Mouse (Mus musculus) neural tube, embryonic 13.5 days (tissue): Measurements from ENCODE around the gene Tmbim1. TPM values are rescaled to one million over a fixed set of nuclear protein-coding genes. Genes with fewer than 3 reads are reported as not detected.

Source experiments
- ATAC-seq: fragments of 200-750 bp; cut with Nextera tagmentation; 2 replicates; pipeline ENCODE4 v1.8.0; 2017; ENCODE audit warnings: low read depth, mild to moderate bottlenecking, moderate TSS enrichment, moderate library complexity
- H3K27ac ChIP-seq: fragments of 300-500 bp; sonication (generic); replicated peaks from 2 replicates; pipeline ENCODE4 v1.5.1; 2015; ENCODE audit warnings: moderate library complexity, mild to moderate bottlenecking, inconsistent platforms
- H3K27me3 ChIP-seq: fragments of 300-500 bp; sonication (generic); 2 replicates; pipeline ENCODE4 v1.6.1; 2015; ENCODE audit warnings: mild to moderate bottlenecking, inconsistent platforms
- H3K36me3 ChIP-seq: fragments of 300-500 bp; sonication (generic); 2 replicates; pipeline ENCODE4 v1.6.1; 2015; ENCODE audit warnings: mild to moderate bottlenecking, inconsistent platforms
- H3K4me1 ChIP-seq: fragments of 300-500 bp; sonication (generic); replicated peaks from 2 replicates; pipeline ENCODE4 v1.6.1; 2015; ENCODE audit warnings: inconsistent platforms
- H3K4me2 ChIP-seq: fragments of 300-500 bp; sonication (generic); 2 replicates; pipeline ENCODE4 v1.6.1; 2015; ENCODE audit warnings: inconsistent platforms, mild to moderate bottlenecking, moderate library complexity
- H3K4me3 ChIP-seq: fragments of 300-500 bp; sonication (generic); 2 replicates; pipeline ENCODE4 v1.5.1; 2015; ENCODE audit warnings: mild to moderate bottlenecking, inconsistent platforms
- H3K9ac ChIP-seq: fragments of 300-500 bp; sonication (generic); 2 replicates; pipeline ENCODE4 v1.6.1; 2015; ENCODE audit warnings: moderate library complexity, mild to moderate bottlenecking, inconsistent platforms
- H3K9me3 ChIP-seq: fragments of 300-500 bp; sonication (generic); 2 replicates; pipeline ENCODE4 v1.6.1; 2016; ENCODE audit warnings: inconsistent platforms
- WGBS: fragments of 180-500 bp; shearing (Covaris S2); methylation state at CpG from one replicate; pipeline ENCODE4 v1.1.7; 2015; 5-methylcytosine and 5-hydroxymethylcytosine counted together
- polyA plus RNA-seq: library from polyadenylated mRNA; unstranded; fragments of >200 nt; fragmentation: Nextera tagmentation; extraction: Ambion mirVana; gene quantifications from 2 replicates; pipeline ENCODE4 v1.2.1, GENCODE M21; 2015

Gene Tmbim1
- polyA plus RNA-seq, 1 experiment from 2014 or later = 10.9 TPM

DNA sequence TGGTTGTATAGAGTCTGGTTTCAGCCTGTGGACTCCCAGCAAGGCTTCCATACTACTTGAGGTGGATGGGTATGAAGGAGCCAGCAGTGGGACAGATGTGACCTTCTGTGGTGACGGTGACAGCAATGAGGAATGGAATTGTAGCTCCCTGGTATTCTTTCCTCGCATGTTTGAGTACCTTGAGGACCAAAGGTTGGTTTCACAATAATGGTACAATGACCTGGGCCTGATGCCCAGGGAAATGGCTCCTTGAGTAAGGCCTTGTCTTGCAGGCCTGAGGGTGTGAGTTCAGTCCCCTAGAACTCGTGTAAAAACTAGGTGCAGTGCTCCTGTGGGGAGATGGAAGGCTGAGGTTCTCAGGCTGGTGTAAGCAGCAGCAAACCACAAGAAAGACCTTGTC lies 13.3 kb upstream of the Tmbim1 start:
- H3K4me3 ChIP-seq = no peak overlapping the region
- H3K27ac ChIP-seq = no peak overlapping the region
- no peak for ATAC-seq
- H3K9ac ChIP-seq = no peak overlapping the region
- no peaks in the 10 kb centered on the region for H3K27me3 ChIP-seq
- no peak overlapping the region for H3K4me2 ChIP-seq
- WGBS = 86% methylated on average over 3 of the region's 3 CpGs
- H3K9me3 ChIP-seq = no peaks in the 10 kb centered on the region
- H3K4me1 ChIP-seq = peaks cover 4% of the 10 kb centered on the region; the same call in 1 of the 2 replicates
- H3K36me3 ChIP-seq = no peaks in the 10 kb centered on the region

DNA sequence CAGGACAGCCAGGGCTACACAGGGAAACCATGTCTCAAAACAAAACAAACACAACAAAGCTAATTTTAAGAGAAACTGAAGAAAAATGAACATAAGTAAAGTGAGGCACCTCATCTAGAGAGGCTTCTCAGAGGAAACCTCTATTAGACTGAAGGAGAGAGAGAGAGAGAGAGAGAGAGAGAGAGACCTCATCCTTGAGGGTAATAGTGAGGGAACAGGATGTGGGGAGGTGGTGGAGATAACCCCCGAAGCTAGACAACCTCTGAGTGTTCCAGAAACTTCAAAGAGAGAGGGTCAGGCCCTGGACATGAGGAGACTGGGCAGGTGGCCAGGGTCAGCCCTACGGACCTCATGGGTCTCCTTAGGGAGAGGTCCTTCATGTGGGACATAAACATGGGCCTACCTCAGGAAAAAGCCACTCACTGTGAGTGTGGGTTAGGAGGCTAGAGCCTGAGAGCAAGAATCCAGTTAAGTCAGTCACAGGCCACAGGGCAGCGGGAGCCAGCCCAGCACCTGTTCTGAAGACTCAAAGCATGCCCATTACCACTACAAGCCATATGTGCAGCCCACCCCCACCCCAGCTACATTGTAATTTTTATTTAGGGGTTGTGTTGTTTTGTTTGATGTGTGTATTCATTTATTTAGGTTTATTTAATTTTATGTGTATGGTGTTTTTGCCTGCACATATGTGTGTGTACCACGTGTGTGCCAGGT lies 10.8 kb upstream of the Tmbim1 start:
- no peaks in the 10 kb centered on the region for H3K9me3 ChIP-seq
- no peak for ATAC-seq
- no peaks in the 10 kb centered on the region for H3K36me3 ChIP-seq
- WGBS = 86% methylated on average over 4 of the region's 4 CpGs
- no peaks in the 10 kb centered on the region for H3K27me3 ChIP-seq
- H3K27ac ChIP-seq = no peak overlapping the region
- no peak overlapping the region for H3K9ac ChIP-seq
- H3K4me1 ChIP-seq = peaks cover 4% of the 10 kb centered on the region; the same call in 1 of the 2 replicates
- H3K4me2 ChIP-seq = no peak overlapping the region
- H3K4me3 ChIP-seq = no peak overlapping the region

DNA sequence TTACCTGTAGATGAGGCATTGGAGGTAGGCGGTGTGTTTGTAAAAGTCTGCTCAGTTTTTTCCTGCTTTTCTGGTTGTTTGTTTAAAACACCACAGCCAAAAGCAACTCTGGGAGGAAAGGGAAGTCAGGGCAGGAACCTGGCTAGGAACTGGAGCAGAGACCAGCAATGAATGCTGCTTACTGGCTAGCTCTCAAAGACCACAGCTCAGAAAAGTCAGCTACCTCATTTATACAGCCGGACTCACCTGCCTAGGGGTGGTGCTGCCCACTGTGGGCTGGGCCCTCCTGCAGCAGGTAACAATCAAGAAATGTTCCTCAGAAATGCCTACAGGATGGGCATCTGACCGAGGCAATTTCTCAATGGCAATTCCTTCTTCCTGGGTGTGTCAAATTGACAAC lies 9.4 kb upstream of the Tmbim1 start:
- H3K36me3 ChIP-seq = no peaks in the 10 kb centered on the region
- no peak for ATAC-seq
- no peak overlapping the region for H3K4me3 ChIP-seq
- 90% methylated on average over 3 of the region's 3 CpGs for WGBS
- H3K9me3 ChIP-seq = no peaks in the 10 kb centered on the region
- peaks cover 4% of the 10 kb centered on the region; the same call in 1 of the 2 replicates for H3K4me1 ChIP-seq
- H3K9ac ChIP-seq = no peak overlapping the region
- H3K27me3 ChIP-seq = no peaks in the 10 kb centered on the region
- H3K27ac ChIP-seq = no peak overlapping the region
- H3K4me2 ChIP-seq = no peak overlapping the region

DNA sequence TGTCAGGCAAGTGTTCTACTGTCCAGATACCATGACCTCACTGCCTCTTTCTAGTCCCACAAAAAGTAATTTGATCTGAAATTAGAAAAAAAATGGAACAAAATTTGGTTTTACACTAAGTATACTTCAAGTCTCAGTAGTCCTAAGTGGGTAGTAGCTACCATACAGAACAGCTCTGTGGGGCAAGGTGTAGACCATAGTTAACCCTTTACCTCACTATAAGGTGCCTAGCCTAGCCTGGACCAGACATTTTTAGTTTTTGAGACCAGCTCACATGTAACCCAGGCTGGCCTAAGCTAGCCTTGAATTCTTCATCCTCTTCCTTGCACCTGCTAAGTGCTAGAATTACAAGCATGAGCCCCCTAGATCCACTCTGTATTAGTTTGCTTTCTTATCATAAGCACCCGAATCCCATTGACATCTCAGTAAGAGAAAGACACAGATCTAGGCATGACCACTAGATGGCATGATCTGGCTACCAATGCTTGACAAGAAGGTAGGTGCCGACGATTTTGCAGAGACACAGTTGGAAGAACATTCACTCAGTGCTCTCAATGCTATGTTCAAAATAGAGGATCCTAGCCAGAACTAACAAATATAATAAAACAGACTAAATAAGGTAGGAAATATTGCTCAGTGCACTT lies 7.7 kb upstream of the Tmbim1 start:
- peaks cover 4% of the 10 kb centered on the region; the same call in 1 of the 2 replicates for H3K4me1 ChIP-seq
- peak; percentile 59; the same call in 1 of the 2 replicates for ATAC-seq
- no peaks in the 10 kb centered on the region for H3K36me3 ChIP-seq
- H3K4me2 ChIP-seq = no peak overlapping the region
- no peaks in the 10 kb centered on the region for H3K27me3 ChIP-seq
- no peak overlapping the region for H3K4me3 ChIP-seq
- H3K9me3 ChIP-seq = no peaks in the 10 kb centered on the region
- no peak overlapping the region for H3K27ac ChIP-seq
- H3K9ac ChIP-seq = no peak overlapping the region
- WGBS = 3% methylated on average over 3 of the region's 3 CpGs

DNA sequence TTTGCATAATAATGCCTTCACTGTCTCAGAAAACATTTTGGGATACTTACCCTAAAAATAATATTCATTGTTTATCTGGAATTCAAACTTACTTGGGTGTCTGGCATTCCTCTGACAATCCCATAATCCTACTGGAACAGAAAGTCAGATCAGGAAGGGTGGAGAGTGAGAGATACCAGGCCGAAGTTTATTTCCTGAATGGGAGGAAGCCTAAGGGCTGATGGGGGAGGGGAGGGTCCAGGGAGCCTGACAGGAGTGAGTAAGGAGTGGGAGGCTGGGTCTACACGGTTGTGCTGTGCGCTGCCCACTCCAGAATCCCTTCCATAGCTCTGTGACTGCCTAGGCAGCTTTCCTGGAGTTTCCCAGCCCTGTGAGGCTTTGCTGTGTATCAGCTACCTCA lies 4.3 kb upstream of the Tmbim1 start:
- no peaks in the 10 kb centered on the region for H3K4me1 ChIP-seq
- H3K4me3 ChIP-seq = no peak overlapping the region
- H3K9ac ChIP-seq = no peak overlapping the region
- 0 out of 2 replicates have a peak, but pooled peaks cover 5% of the 10 kb centered on the region for H3K27me3 ChIP-seq
- no peaks in the 10 kb centered on the region for H3K9me3 ChIP-seq
- 60% methylated on average over 3 of the region's 3 CpGs for WGBS
- no peak overlapping the region for H3K27ac ChIP-seq
- no peak overlapping the region for H3K4me2 ChIP-seq
- no peak for ATAC-seq
- H3K36me3 ChIP-seq = no peaks in the 10 kb centered on the region

DNA sequence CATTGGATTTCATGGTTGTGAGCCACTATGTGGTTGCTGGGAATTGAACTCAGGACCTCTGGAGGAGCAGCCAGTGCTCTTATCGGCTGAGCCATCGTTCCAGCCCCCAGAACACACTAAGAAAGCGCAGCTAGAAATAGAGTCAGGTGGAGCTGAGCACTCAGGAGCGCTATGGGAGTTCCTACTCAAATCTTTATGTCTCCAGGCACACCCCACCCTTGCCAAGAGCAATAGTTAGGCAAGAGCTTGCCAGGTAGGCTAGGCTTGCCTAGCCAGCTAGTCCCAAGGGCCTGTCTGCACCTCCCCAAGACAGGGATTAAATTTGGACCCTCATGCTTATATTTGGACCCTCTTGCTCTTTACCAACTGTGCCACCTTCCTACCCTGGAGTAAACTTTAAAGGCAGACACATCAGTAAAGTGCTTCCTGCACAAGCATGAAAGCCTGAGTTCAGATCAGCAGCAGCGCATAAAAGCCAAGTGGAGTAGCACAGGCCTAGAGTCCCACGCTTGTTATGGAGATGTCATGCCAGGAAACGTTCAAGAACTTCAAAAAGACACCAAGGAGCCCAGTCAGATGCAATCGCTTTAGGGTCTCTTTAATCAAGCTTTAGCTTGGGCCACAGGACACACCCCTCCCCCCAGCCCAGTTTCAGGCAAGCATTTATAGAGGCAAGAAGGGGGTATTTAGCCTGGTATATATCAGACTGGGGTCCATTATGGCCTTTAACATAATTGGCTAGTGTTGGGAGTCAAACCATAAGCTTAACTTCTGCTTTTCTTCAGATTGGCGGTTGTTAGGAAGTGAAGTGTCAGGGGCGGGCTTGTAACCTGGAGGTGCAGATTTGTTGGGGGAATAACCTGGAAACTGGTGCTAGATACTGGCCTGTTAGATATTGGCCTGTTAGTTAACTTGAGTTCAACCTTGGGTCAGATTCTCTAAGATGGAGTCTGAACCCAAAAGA lies 2.9 kb upstream of the Tmbim1 start:
- Histone ChIP-seq H3K27ac (no peak overlapping the region), H3K4me1 (peaks cover 9% of the 10 kb centered on the region), H3K27me3 (peaks cover 18% of the 10 kb centered on the region), H3K4me2 (no peak overlapping the region), H3K4me3 (no peak overlapping the region), H3K36me3 (no peaks in the 10 kb centered on the region), H3K9ac (no peak overlapping the region), H3K9me3 (no peaks in the 10 kb centered on the region)
- ATAC-seq = no peak
- WGBS = 61% methylated on average over 10 of the region's 10 CpGs

DNA sequence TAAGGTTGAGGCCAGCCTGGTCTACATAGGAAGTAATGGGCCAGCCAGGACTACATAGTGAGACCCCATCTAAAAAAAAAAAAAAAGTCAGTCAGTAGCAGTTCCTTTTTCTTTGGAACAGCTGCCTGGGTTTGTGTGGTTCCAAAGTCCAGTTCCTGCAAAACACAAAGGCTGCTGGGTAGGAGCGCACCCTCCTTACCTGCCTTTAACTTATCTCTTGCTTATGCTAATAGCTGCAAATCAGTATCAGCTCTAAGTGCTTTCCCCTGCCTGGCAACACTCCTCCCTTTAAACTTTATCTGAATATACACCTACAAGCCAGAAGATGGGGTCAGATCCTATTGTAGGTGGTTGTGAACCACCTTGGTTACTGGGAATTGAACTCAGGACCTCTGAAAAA lies 1.7 kb upstream of the Tmbim1 start:
- H3K9me3 ChIP-seq = no peaks in the 10 kb centered on the region
- H3K27ac ChIP-seq = no peak overlapping the region
- H3K4me1 ChIP-seq = peaks cover 9% of the 10 kb centered on the region
- no peaks in the 10 kb centered on the region for H3K36me3 ChIP-seq
- WGBS = 97% methylated on average over 1 of the region's 1 CpGs
- ATAC-seq = no peak
- H3K9ac ChIP-seq = no peak overlapping the region
- H3K4me3 ChIP-seq = no peak overlapping the region
- peaks cover 29% of the 10 kb centered on the region for H3K27me3 ChIP-seq
- no peak overlapping the region for H3K4me2 ChIP-seq

DNA sequence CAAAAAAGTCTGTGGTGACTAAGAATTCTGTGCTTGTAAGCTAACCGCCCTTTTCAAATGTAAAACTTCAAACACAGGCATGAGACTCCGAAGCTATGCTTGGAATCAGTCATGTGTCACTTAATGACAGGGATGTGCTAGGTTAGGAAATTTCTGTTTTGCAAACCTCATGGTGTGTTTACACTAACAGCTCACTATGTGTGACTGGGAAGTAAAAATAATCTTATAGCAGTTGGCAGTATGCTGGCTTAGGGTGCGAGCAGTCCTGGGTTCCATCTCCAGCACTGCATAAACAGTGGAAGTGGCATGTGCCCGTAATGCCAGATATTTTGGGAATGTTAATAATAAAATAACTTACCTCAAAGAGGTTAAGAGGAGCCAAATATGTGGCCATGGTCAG lies 476 bp downstream of the Tmbim1 start:
- Histone ChIP-seq H3K4me3 (no peak overlapping the region), H3K9me3 (no peaks in the 10 kb centered on the region)
- WGBS = 70% methylated on average over 4 of the region's 4 CpGs

DNA sequence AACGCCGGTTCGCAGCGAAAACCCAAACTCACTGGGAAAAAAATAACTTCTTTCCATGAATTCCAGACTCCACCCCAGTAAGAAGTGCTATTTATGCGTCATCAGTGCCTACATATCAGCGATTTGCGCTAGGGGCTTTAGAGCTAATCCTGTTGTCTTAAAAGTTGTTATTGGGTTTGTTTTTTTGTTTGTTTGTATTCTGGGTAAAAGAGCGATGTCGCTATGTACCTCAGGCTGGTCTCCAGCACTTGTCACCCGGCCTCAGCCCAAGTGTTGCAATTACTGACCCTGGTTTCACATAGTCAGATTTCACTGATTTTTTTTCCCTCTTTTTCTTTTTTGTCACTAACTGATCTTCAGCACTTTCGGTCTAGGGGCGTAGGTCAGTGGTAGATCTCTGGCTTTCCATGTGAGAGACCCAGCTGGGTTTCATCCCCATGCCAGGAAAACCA lies 1.1 kb downstream of the Tmbim1 start:
- Histone ChIP-seq H3K27me3 (peaks cover 36% of the 10 kb centered on the region), H3K4me2 (peak overlapping the region; percentile 68), H3K9me3 (no peaks in the 10 kb centered on the region), H3K4me3 (peak overlapping the region; percentile 48), H3K27ac (peak overlapping the region; percentile 67; the same call in 1 of the 2 replicates), H3K9ac (peak overlapping the region; percentile 70), H3K36me3 (no peaks in the 10 kb centered on the region; the same call in 1 of the 2 replicates), H3K4me1 (peaks cover 9% of the 10 kb centered on the region)
- ATAC-seq = no peak
- 10% methylated on average over 12 of the region's 12 CpGs for WGBS

More for the DNA sequence above, 476 bp downstream of the Tmbim1 start:
- H3K4me2 ChIP-seq = no peak overlapping the region
- no peaks in the 10 kb centered on the region; the same call in 1 of the 2 replicates for H3K36me3 ChIP-seq
- no peak for ATAC-seq
- peaks cover 9% of the 10 kb centered on the region for H3K4me1 ChIP-seq
- no peak overlapping the region for H3K9ac ChIP-seq
- peaks cover 36% of the 10 kb centered on the region for H3K27me3 ChIP-seq
- H3K27ac ChIP-seq = no peak overlapping the region

DNA sequence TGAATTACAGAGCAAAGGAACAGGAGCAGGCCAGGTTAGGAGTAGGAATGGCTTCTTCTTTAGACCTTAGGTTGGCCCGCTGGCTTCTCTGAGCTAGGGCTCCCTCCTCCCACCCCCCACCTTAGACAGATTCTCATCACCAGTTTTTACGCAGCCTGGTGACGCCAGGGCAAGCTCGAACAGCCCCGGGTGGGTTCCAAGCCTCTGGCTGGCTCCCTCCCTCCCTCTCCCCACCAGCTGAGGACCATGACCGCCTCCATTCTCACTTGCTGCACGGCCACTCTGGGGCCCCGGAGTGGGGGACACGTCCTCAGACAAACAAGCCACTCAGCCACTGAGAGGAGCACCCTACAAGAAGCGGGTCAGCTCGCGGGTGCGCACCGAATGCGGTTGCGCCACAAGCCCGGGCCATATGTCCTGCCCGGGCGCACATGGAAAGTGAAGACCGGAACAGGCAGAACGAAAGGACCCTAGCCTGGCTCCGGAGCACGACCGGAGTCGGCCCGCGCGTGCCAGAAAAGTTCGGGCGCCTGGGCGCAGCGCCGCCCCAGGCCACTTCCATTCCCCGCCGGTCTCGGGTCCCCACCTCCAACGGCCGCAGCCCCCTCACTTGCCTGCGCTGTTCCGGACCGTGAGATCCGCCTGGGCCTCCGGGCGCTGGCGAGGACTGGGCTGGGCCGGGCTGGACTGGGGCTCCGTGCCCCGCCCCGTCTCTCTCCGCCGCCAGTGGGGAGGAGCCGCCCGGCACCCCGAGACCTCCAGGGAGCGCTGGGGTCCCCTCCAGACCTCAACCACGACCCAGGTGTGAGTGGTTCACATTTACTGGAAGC lies 1.7 kb downstream of the Tmbim1 start:
- peaks cover 9% of the 10 kb centered on the region for H3K4me1 ChIP-seq
- H3K9ac ChIP-seq = peak overlapping the region; percentile 70
- under 1% methylated on average over 56 of the region's 56 CpGs for WGBS
- peak; percentile 86 for ATAC-seq
- peak overlapping the region; percentile 68 for H3K4me2 ChIP-seq
- H3K27me3 ChIP-seq = peaks cover 36% of the 10 kb centered on the region
- peak overlapping the region; percentile 48 for H3K4me3 ChIP-seq
- peak overlapping the region; percentile 67 for H3K27ac ChIP-seq
- H3K9me3 ChIP-seq = no peaks in the 10 kb centered on the region
- no peaks in the 10 kb centered on the region; the same call in 1 of the 2 replicates for H3K36me3 ChIP-seq

DNA sequence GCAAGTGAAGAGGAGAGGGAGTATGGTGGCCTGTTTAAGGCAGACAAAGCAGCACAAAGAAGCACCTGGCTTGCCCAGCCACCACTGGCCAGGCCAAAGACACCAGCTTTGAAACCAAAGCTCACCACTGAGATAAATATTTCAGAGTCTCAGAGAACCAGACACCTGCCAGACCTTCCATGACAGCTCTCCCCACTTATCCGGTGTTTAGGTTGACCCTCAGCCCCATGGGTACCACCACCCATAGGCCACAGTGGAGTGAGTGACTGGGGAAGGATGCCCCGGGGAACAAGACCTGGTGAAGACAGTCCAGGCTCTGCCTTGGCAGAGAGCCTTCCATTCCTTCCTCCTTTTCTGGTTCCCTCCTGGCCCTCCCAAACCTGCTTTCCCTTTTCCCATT lies 2.6 kb downstream of the Tmbim1 start:
- Histone ChIP-seq H3K9ac (no peak overlapping the region), H3K9me3 (no peaks in the 10 kb centered on the region), H3K36me3 (no peaks in the 10 kb centered on the region; the same call in 1 of the 2 replicates), H3K27me3 (peaks cover 36% of the 10 kb centered on the region), H3K4me2 (peak overlapping the region; percentile 68; the same call in 1 of the 2 replicates), H3K4me1 (peaks cover 9% of the 10 kb centered on the region), H3K4me3 (no peak overlapping the region), H3K27ac (no peak overlapping the region)
- 79% methylated on average over 2 of the region's 2 CpGs for WGBS
- ATAC-seq = no peak
